Mouse (Mus musculus) ovary, postnatal 36 days (tissue): ENCODE results near the gene Ncoa3.

Source experiments
- DNase-seq: peaks from one replicate; pipeline ENCODE4 v3.0.0; 2022; ENCODE audit warnings: low spot score, mixed read lengths

Gene Ncoa3

DNA sequence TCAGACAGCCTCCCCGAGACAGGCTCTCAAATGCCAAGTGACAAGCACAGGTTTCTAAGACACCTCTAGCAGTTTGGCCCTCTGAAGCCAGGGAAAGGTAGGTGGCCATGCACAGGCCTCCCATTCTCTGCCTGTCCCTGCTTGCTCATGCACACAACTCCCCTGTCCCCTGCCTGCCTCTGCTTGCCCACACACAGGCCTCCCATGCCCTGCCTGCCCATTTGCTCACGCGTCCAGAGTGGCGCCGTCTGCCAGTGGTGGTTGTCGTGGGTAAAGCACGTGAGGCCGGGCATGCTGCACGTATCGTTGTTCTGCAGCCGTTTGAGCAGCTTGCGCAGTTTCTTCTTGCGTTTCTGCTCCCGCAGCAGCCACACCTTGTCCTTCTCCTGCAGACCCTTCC is 86.8 kb downstream of the Ncoa3 start:
- DNase-seq: no peak

DNA sequence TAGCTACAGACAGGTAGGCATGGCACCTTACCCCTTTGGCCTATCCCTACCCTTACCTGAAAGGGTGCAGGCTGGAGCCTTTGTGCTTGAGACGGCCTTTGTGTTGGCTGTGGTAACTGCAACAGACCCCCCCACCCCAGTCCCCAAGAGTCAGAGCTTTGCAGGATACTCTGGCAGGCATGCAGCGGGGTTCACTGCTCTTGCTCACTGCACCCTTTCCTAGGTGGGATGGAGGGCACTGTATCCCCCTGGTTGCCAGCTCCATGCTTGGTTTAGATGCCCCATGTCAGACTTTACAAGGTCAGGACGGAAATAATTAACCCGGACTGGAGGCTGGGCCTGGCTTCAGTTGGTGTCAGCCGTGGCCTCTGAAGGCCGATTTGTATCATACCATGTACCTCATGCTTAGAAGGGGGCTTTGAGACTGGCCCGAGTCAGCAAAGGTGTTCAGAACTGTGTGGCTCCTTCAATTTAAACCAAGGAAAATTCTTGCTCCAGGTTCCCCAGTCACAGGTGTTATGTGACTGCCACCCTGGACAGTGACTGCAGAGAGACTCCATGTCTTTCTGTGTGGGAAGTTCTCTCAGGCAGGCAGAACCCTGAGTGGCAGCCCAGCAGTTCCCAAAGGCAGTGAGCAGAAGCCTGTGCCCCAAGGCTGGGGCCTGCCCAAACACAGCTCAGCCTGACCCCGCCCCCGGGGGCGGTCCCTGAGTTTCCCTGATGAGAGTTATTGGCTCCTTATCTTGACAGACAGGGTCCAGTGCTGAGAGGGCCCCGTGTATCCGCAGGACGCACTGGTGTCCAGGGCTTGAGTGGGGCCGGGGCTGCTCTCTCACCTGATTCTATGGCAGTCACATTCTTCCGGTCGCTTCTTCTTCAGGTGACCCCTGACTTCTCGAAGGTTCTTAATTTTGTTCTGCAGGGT is 87.8 kb downstream of the Ncoa3 start:
- DNase-seq: peak; percentile 58

DNA sequence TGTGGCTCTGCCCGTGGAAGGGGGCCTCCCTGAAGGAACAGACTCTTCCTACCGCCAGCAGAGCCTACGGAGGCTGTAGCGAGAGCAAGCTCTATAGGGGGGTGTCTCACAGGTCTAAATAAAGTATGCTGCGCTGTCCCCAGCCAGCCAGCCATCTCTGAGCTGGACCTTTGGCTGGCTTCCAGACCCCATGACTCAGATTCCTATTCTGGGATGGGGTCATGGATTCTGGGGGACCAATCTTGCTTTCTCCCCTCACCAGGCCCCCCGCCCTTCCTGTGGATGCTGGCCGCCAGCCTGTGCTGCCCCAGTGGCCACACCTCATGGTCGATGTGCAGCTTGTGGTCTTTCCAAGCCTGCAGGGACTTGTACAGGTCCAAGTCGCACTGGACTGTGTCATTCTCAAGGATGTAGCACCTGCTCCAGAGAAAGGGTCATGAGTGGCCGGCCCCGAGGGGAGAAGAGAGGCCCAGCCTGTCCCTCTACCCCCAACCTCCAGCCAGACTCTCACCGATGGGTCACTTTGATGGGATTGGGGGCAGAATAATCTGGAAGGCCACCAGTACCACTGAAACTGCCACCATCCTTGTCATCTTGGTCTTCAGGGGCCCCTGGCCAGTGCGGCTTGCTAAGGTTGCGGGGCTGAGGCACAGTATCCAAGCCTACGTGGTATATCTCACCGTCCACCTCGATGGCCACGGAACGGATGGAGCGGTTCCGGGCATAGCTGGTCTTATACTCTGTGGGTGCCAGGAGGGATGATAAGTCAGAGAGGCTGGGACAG is 88.7 kb downstream of the Ncoa3 start:
- DNase-seq: no peak

DNA sequence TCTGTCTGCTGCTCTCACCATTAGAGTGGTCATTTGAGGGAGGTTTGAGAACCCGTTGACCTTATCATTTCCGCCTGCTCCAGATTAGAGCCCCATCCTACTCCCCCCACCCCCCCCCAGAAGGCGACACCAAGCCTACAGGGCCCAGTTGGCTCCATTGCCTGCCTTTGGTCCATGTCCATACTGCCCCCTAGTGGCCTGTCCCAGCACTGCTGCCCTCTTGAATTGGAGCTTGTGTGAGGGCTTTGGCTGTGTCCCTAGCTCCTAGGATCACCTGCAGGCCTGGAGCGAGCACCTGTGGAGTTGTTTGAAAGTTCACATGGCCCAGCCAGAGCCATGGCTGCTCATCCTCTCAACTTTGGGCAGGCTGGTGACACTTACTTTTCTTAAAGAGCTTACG is 89.8 kb downstream of the Ncoa3 start:
- DNase-seq: peak; percentile 72

DNA sequence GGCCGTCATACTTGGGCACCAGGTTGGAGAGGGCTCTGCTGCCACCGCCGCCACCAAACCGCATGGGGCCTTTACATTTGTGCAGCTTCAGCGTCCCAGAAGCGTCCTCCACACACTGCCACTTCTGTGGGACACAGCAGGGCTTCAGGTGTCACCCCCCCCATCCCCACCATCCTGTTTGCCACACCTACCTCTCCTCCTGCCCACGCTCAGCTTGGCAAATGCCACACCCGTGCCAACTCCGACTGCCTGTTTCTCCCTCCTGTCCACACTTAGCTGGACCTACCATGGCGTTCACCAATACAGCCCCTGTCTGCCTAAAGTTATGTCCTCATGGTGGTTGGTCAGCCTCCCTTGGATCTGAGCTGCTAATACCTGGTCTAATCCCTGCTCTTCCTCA is 90.2 kb downstream of the Ncoa3 start:
- no peak for DNase-seq

DNA sequence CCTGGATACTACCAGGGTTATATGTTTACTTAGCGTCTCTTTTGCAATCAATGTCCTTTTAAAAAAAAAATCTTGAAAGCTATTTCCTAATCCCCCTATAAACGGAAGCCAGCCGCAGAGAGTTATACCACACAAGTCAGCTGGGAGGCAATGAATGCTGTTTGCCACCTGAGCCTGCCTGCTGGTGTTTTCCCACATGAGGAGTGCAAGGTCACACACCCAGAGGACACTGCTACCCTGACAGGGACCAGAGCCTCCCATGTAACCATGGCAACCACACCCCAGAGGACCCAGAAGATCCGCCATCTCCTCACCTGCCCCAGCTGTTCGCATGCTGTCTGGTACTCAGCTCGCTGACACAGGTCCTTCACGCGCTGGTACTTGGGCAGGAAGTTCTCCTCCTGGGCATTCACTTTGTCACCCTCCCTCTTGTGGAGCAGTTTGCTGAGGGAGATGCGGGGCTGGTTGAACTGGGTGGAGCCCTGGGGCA is 91.2 kb downstream of the Ncoa3 start:
- DNase-seq: no peak

DNA sequence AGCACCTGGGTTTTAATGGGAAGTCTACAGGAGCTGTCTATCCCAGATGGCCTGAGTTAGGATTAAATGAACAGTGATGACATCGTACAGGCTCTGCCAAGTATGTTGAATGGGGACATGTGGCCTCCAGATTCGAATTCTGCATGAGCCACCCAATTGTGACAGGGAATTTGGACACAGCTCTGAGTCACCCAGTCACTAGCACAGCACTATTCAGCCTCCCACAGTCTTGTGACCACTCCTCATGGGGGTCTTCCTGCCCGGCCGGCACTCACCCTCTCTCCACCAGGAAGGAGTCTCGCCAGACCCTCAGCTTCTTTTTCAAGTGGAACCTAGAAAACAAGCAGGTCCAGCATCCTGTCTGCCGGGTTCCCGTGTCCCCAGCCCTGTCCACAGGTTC is 91.7 kb downstream of the Ncoa3 start:
- DNase-seq: no peak

DNA sequence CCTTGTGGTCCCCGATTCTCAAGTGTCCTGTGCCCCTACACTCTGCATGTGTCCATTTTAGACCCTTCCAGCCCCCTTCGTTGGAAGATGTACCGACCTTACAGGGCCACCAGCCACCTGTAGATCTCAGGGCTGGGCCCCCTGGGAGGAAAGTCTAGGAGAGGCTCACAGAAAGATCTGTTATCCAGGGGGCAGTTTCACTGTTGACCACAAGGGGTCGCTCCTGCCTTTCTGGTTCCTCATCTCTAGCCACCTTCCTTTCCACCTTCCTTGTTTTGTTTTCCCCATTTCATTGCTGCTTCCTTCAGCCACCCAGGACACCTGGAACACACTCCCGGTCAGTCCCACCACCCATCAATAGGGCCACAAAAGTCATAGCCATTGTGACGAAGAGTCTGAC is 92.5 kb downstream of the Ncoa3 start:
- peak; percentile 62 for DNase-seq

DNA sequence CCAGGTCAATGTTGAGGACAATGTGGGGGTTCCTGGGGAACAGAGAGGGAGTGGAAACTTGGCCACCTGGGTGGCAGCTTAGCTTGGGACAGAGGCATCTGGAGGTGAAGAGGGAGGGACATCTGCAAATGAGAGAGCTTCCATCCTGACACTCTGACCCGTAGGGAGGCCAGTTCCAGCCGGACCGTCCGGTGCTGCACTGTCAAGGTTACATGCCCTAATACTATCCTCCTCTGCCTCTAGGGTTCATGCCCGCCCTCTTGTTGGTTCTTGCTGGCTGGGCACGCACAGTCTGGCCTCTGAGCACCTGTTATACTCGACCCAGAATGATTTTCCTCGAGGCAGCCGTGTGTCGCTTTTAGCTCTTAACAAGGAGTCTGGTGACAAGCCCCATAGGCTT is 93.3 kb downstream of the Ncoa3 start:
- no peak for DNase-seq

DNA sequence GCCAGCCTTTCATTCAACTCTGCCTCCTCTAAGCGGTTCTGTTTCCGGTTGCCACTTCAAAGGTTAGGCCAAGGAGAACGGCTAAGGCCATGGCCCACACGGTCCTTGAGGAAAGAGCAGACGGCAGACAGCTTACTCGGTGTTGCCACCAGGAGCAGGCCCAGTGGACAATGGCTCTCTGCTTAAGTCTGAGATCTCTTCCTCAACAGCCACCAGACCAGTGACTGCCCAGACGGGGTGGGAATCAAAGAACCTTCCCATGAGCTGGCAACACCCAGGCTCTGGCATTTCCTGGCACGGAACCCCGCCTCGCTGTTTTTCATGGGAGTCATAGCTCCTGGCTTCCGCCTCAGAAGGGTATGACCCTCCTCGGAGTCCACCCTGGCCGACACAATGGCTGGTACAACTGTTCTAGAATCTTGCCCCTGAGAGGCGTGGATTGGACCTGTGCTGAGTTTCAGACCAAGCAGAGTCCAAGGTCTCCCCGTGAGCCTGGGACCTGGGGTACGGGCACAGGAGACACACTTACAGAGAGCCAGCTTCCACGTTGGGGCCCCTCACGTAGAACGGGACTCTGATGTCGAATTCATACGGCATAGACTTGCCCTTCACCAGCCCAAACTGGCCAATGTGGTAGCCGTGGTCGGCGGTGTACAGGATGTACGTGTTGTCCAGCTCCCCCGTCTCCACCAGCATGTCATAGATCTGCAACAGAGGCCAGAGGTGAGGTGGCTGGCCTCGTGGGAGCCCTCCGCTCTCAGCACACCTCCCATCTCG is 94.2 kb downstream of the Ncoa3 start:
- DNase-seq: no peak

DNA sequence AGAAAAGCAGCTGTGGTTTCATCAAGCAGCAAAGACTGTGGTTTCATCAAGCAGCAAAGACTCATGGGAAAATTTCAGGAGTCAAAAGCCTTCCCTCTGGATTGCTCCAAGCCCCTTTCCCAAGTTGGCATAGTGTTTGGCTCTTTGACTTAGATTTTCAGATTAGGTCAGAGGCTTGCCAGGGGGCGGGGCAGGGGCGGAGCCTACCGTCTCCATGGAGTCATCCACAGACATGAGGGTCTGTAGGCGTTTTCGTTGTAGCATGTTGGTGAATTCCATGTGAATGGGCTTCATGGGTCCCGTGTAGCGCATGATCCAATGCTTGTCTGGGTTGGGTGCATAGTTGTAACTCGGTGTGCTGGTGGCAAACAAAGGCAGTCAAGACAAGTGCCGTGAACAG is 96.6 kb downstream of the Ncoa3 start:
- DNase-seq: no peak

DNA sequence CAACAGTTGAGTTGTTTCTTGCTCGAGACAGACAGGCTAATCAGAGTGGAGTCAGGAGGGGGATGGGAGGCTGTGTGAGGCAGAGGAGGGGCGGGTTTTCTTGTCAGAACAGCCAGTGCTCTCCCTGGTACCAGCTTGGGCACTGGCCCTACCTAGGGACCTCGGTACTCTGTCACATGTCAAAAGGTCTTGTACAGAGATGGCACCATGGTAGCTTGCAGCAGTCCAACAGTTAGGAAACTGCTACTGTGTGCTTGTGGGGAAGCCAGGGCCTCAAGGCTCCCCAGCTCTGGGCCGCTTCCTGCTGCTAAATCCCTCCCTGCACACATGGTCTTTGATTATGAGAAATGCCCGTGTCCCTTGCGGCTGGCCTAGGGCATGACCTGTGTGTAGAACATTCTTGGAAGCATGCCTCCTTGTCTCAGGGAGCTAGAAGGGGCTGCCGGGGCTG is 97.7 kb downstream of the Ncoa3 start:
- DNase-seq: no peak

DNA sequence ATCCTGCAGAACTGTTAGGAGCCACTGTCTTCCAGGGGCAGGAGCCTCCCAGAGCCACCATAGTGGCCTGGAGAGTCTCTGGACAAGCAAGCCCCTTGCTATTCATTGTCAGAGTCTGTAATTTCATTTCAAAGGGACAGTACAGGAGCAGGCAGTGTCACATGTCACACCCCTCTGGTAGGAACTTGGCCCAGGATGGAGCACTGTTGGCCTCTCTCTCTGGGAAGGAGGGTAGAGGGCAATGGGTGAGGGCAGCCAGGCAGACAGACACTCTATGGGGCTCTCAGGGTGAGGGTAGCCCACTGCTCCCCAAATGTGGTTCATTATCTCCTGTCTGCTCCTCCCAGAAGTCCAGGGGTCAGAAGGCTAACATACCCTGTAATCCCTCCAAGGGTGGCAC is 99.2 kb downstream of the Ncoa3 start:
- DNase-seq: no peak

DNA sequence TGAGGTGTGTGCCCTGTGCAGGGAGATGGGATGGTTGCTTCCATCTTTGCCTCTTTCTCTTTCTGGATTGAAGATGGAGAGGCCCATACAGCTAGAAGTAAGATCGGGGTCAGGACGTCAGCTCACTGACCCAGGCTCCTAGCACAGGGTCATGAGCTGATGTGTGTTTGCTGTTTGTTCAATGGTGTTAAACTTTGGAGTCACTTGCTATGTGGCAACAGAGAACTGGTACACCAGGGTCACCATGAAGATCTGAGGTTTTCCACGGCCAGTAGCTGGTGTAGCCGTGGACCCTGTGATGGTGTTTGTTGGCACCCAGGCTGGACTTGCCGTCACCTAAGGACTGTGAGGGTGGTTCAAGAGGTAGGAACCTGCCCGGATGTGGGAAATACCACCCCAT is 100.0 kb downstream of the Ncoa3 start:
- no peak for DNase-seq

DNA sequence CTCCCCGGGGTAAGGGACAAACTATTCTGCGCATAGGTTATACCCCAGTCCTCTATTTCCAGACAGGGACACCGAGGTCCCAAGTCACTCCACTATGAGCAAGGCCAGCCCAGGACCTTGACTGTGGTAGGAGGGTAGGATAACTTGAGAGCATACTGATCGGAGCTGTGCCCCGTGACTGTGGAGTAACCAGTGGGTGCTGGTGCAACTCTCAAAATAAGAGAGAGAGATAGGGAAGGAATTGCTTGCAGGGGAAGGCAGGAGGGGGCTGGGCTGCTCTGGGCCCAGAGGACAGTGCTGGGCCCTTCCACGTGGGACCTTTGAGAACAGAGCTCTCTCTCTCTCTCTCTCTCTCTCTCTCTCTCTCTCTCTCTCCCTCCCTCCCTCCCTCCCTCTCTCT is 103.9 kb downstream of the Ncoa3 start:
- no peak for DNase-seq

DNA sequence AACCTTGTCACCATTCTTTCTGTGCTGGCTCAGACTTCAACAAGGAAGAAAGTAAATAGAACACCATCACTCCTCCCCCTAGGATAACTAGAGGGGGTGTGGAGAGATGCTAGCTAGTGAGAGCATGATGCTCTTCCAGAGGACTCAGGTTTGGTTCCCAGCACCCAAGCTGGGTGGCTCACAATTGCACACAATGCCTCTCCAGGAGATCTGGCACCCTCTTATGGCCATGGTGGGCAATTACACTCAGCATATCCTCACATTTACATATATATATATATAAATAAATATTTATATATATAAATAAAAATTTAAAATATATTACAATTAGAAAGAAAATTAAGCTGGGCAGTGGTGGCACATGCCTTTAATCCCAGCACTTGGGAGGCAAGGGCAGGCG is 104.4 kb downstream of the Ncoa3 start:
- DNase-seq: no peak

DNA sequence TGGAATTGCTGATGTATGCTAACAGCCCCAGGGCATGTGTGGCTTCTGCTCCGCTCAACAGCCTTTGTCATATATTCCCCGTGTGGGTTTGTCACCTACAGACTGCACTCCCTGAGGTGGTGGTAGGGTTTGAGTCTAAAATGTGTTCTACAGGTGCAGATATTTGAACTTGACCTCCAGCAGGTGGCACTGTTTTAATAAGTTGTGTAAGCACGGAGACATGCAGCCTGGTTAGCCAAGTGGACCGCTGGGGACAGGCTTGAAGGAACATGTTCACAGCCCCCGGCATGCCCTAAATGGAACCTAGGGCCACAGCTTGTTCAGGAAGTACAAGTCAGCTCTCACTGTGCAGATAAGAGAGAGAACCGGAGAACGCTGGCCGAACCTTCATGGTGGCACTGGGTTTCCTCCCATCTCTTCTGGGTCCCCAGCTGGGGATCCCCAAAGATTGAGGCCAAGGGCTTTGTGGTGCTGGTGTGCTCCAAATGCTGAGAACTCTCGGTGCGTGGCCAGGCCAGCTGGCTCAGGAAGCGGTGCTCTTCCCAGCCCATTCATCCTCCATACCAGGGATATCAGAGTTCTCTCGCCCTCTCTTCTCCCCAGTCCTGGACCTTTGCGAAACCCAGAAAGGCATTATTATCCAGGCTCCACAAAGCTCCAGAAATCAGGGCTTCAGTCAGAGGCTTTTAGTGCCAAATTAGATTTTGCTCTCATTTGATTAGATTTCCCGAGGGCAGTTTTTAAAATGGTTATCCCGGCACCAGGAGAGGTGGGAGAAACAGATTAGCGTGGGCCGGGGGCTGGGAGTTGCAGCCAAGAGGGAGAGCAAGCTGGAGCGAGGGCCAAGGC is 105.2 kb downstream of the Ncoa3 start:
- no peak for DNase-seq

DNA sequence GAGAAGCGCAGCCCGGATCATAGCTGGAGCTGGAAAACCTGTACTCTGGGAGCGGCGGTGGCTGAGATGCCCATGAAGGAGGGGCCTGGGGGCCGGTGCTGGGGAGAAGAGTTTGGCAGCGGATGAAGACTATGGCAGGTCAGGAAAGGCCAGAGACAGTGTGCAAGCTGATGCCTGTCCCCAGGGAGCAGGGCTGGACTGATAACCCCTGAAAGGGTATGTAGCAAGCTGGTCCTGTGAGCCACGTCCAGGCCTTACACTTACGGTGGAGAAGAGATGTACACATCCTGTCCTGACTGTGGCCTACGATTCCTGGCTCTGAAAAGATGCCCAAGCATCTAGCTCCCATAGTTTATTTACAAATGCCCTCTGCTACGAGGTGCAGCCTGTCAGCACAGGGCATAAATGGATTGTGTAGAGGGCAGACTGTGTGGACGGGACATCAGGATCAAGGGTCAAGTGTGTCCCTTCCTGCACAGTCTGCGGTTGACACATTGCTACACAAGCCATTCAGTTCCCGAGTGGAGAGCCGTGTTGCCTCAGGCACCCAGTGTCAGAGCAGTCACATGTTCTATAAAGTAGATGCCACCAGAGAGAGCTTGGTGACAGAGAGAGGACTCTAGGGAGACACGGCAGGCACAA is 106.0 kb downstream of the Ncoa3 start:
- no peak for DNase-seq

DNA sequence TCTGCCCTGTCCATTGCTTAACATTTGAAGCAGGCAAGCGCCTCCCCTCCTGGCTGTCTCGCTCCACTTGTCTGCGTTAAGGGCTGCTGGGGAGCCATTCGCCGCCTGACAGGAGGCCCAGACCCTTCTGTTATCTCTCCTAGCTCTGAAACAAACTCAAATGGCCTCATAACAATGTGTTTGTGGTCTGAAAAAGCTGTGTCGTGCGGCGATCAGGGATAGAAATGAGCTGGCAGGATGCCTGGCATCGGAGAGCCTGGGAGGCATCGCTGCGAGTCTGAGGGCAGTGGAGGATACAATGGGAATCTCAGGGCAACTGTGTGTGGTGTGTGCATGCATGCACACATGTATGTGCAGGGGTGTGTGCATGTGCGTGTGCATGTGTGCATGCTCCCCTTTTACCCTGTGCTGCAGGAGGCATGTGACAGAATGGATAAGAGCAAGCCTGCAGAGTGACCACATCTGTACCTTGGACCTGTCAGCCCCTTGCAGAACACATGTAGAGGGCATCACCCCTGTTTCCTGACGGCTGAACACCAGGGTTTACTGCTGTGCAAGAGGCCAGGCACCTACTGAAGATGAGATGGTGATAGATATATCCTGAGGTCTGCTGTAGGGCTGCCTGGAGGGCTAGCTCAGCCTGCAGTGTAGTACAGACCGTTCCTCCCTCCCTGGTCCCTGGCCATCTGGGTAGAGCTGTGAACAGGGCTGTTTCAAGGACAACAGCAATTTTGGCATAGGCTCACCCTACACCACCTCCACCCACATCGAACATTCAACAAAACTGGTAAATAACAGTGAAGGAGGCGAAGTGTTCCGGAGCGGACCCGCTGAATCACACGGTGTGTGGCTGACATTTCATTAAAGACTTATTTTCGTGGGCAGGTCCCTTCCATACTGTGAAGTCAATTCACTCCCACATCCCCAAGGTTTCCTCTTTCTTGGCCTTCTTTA is 108.2 kb downstream of the Ncoa3 start:
- DNase-seq: peak; percentile 58

DNA sequence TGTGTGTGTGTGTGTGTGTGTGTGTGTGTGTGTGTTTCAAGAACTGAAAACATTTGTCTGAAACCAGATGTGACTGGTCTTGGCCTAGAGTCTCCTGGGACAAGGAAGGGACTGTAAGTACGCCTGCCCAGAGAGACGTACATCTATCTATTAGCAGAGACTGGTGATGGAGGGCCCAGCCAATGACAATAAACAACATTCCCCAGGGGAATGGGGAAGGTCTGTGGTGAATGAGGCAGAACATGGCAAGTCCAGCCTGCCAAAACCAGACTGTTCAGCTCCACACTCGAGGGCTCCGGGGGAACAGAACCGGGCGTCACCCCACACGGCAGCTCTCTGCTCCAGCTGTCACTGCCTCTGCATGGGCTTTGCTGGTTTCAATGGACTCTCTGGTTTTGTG is 110.5 kb downstream of the Ncoa3 start:
- DNase-seq: no peak
